9 mouse cellular contexts compared by ENCODE assay signal in genomic region chrX:107577501-107577900, GRCm38 (mm10).
A peak's percentile ranks its signal among the peaks of the same experiment; 100 is the strongest.
DNase-seq lines count a peak whose midpoint lies in the region; ATAC-seq lines count a peak whose summit lies in the region.
"Had no signal": no experiment of that assay in that cellular context is flagged by ENCODE, and none has a peak within 500 bp of the region (broad histone marks: within the 10 kb centered on the region; RNA-seq: fewer than 3 reads in every experiment).

No protein-coding gene starts in this region.

- no peak for ATAC-seq in midbrain, embryonic 16.5 days

- no peaks in the 10 kb centered on the region for H3K4me1 ChIP-seq in midbrain, embryonic 10.5 days
- H3K4me1 ChIP-seq in midbrain, embryonic 16.5 days (ENCODE audit: control insufficient read depth, insufficient read depth, low read length) = no peaks in the 10 kb centered on the region
- H3K4me1 ChIP-seq: heart, embryonic 15.5 days had no signal

- no peak overlapping the region for H3K27ac ChIP-seq in midbrain, embryonic 10.5 days (replicated peaks)
- H3K27ac ChIP-seq in midbrain, embryonic 16.5 days (ENCODE audit: low read length) = no peak overlapping the region
- H3K27ac ChIP-seq: heart, embryonic 15.5 days had no signal

- no peaks in the 10 kb centered on the region for H3K9me3 ChIP-seq in midbrain, embryonic 10.5 days (replicated peaks)
- H3K9me3 ChIP-seq in midbrain, embryonic 16.5 days (replicated peaks; ENCODE audit: control insufficient read depth, low read length, poor library complexity, severe bottlenecking) = no peaks in the 10 kb centered on the region
- H3K9me3 ChIP-seq: heart, embryonic 15.5 days had no signal

- peak; percentile 5 to 20 for DNase-seq in heart, postnatal 10 days
- DNase-seq in heart, adult 11 months = no peak
- peak; percentile 12 for DNase-seq in midbrain, embryonic 10.5 days (ENCODE audit: low spot score)
- peak; percentile 5 for DNase-seq in adipocyte (ENCODE audit: low spot score)
- DNase-seq in kidney, postnatal 4 days = peak; percentile 8 to 32
- DNase-seq in thymus, postnatal 4 days = peak; percentile 50
- no peak for DNase-seq in adrenal gland, adult 2 months

- no peaks in the 10 kb centered on the region for H3K36me3 ChIP-seq in midbrain, embryonic 10.5 days
- no peaks in the 10 kb centered on the region for H3K36me3 ChIP-seq in midbrain, embryonic 16.5 days (ENCODE audit: control insufficient read depth, insufficient read depth, low read length)
- H3K36me3 ChIP-seq: heart, embryonic 15.5 days had no signal

- no peaks in the 10 kb centered on the region for H3K27me3 ChIP-seq in midbrain, embryonic 10.5 days (ENCODE audit: low read depth, poor library complexity, severe bottlenecking)
- no peaks in the 10 kb centered on the region for H3K27me3 ChIP-seq in midbrain, embryonic 16.5 days (ENCODE audit: control insufficient read depth, insufficient read depth, low read depth, low read length)
- H3K27me3 ChIP-seq: heart, embryonic 15.5 days had no signal

- 20% methylated on average over 5 of the region's 5 CpGs for WGBS in midbrain, embryonic 10.5 days
- WGBS in midbrain, embryonic 16.5 days = 23% methylated on average over 5 of the region's 5 CpGs

- intact Hi-C loops in heart, postnatal 10 days (cut with DNase I) = no loop called here

- no peak overlapping the region for H3K4me2 ChIP-seq in midbrain, embryonic 16.5 days (ENCODE audit: low read length)
- H3K4me2 ChIP-seq: heart, embryonic 15.5 days had no signal

- H3K4me3 ChIP-seq in midbrain, embryonic 10.5 days = no peak overlapping the region
- H3K4me3 ChIP-seq in midbrain, embryonic 16.5 days (ENCODE audit: low read depth, low read length) = no peak overlapping the region
- H3K4me3 ChIP-seq: heart, embryonic 15.5 days had no signal

- no peak overlapping the region for H3K9ac ChIP-seq in midbrain, embryonic 16.5 days (ENCODE audit: low read depth, low read length)
- H3K9ac ChIP-seq: heart, embryonic 15.5 days had no signal

Comparison
In these comparisons a context has a peak if more than half of its experiments do, and no peak if none do; other contexts are left out.
1. DNase-seq: peak in heart, postnatal 10 days (2 of 2), midbrain, embryonic 10.5 days (single experiment), adipocyte (single experiment), kidney, postnatal 4 days (2 of 2) and thymus, postnatal 4 days (single experiment); none in heart, adult 11 months (single experiment) and adrenal gland, adult 2 months (single experiment).